Mouse (Mus musculus): ENCODE measurements around the gene Popdc2.
"Not testable (repeated sequence)": the region's sequence is repeated elsewhere in the genome, so short reads cannot be mapped to it uniquely, and the experiment has no call there.

The Popdc2 gene

GRCm38 (mm10) chr16:38361933-38362332 lies at the start of gene Popdc2:
TSS of gene Popdc2 (plus strand) at chr16:38362209.
- DNase-seq (ENCODE audit: low spot score) = no peak

- no peak for DNase-seq (ENCODE audit: low spot score)
Measured at GRCm38 (mm10) chr16:38318492-38318891, 43.5 kb upstream of the Popdc2 start.

GRCm38 (mm10) chr16:38319087-38319486 lies 42.9 kb upstream of the Popdc2 start:
- DNase-seq (ENCODE audit: low spot score) = no peak

- DNase-seq (ENCODE audit: low spot score) = peak; percentile 13
Measured at GRCm38 (mm10) chr16:38321452-38321935, 40.5 kb upstream of the Popdc2 start.

GRCm38 (mm10) chr16:38324311-38324710 lies 37.7 kb upstream of the Popdc2 start:
- no peak for DNase-seq (ENCODE audit: low spot score)

GRCm38 (mm10) chr16:38326778-38327397 lies 35.1 kb upstream of the Popdc2 start:
- no peak for DNase-seq (ENCODE audit: low spot score)

GRCm38 (mm10) chr16:38329340-38329739 lies 32.7 kb upstream of the Popdc2 start:
- DNase-seq (ENCODE audit: low spot score) = no peak

GRCm38 (mm10) chr16:38334431-38334830 lies 27.6 kb upstream of the Popdc2 start:
- DNase-seq (ENCODE audit: low spot score) = no peak

- DNase-seq (ENCODE audit: low spot score) = not testable (repeated sequence)
Measured at GRCm38 (mm10) chr16:38338077-38338476, 23.9 kb upstream of the Popdc2 start.

- DNase-seq (ENCODE audit: low spot score) = peak; percentile 79
Measured at GRCm38 (mm10) chr16:38341396-38342324, 20.3 kb upstream of the Popdc2 start, which contains the start of gene Maats1. TSS of gene Maats1 (minus strand) at chr16:38342143.

- no peak for DNase-seq (ENCODE audit: low spot score)
Measured at GRCm38 (mm10) chr16:38344941-38345725, 16.9 kb upstream of the Popdc2 start.

- DNase-seq (ENCODE audit: low spot score) = peak; percentile 85
Measured at GRCm38 (mm10) chr16:38346529-38347325, 15.3 kb upstream of the Popdc2 start, which contains the start of the genes Cox17 and Gm21987. TSS of gene Cox17 (plus strand) at chr16:38346991. TSS of gene Gm21987 (plus strand) at chr16:38347040.

GRCm38 (mm10) chr16:38347588-38347987 lies 14.4 kb upstream of the Popdc2 start:
- DNase-seq (ENCODE audit: low spot score) = no peak

GRCm38 (mm10) chr16:38348217-38348761 lies 13.7 kb upstream of the Popdc2 start:
- DNase-seq (ENCODE audit: low spot score) = no peak

- no peak for DNase-seq (ENCODE audit: low spot score)
Measured at GRCm38 (mm10) chr16:38349881-38350280, 12.1 kb upstream of the Popdc2 start.

GRCm38 (mm10) chr16:38350361-38350855 lies 11.6 kb upstream of the Popdc2 start:
- DNase-seq (ENCODE audit: low spot score) = no peak

GRCm38 (mm10) chr16:38350939-38351338 lies 11.1 kb upstream of the Popdc2 start:
- DNase-seq (ENCODE audit: low spot score) = no peak

- DNase-seq (ENCODE audit: low spot score) = no peak
Measured at GRCm38 (mm10) chr16:38352031-38352430, 10.0 kb upstream of the Popdc2 start.

GRCm38 (mm10) chr16:38352851-38353250 lies 9.2 kb upstream of the Popdc2 start:
- no peak for DNase-seq (ENCODE audit: low spot score)

GRCm38 (mm10) chr16:38353642-38354041 lies 8.4 kb upstream of the Popdc2 start:
- DNase-seq (ENCODE audit: low spot score) = no peak

Measured in ovary, postnatal 36 days (tissue).